Mouse (Mus musculus): Measurements from ENCODE around the gene Olfr221. TPM values are rescaled to one million over a fixed set of nuclear protein-coding genes. Genes with fewer than 3 reads are reported as not detected.

Olfr221 gene
- polyA plus RNA-seq, 1 experiment: not detected

GRCm38 (mm10) chr14:52044901-52045678 lies 2.8 kb upstream of the Olfr221 start:
- WGBS: 16% methylated on average over 8 of the region's 8 CpGs
- H3K27ac ChIP-seq (ENCODE audit: insufficient read depth, low read depth, low read length): no peak overlapping the region
- H3K4me3 ChIP-seq (ENCODE audit: insufficient read depth, low read depth, low read length): no peak overlapping the region
- H3K4me1 ChIP-seq (ENCODE audit: control insufficient read depth, insufficient read depth, low read length): peaks cover 8% of the 10 kb centered on the region
- TF ChIP-seq CTCF (IDR thresholded peaks at IDR 0.05; ENCODE audit: insufficient read depth, low read depth, low read length): no peak
- no peak for TF ChIP-seq POLR2A (IDR thresholded peaks at IDR 0.05; ENCODE audit: insufficient read depth, low read depth, low read length)

GRCm38 (mm10) chr14:52043446-52043845 lies 1.2 kb upstream of the Olfr221 start:
- 17% methylated on average over 6 of the region's 6 CpGs for WGBS
- Histone ChIP-seq H3K27ac (ENCODE audit: insufficient read depth, low read depth, low read length) (no peak overlapping the region), H3K4me1 (ENCODE audit: control insufficient read depth, insufficient read depth, low read length) (peaks cover 8% of the 10 kb centered on the region), H3K4me3 (ENCODE audit: insufficient read depth, low read depth, low read length) (no peak overlapping the region)
- TF ChIP-seq CTCF (IDR thresholded peaks at IDR 0.05; ENCODE audit: insufficient read depth, low read depth, low read length) (no peak), POLR2A (IDR thresholded peaks at IDR 0.05; ENCODE audit: insufficient read depth, low read depth, low read length) (no peak)

- Histone ChIP-seq H3K4me3 (ENCODE audit: insufficient read depth, low read depth, low read length) (no peak overlapping the region), H3K27ac (ENCODE audit: insufficient read depth, low read depth, low read length) (no peak overlapping the region), H3K4me1 (ENCODE audit: control insufficient read depth, insufficient read depth, low read length) (peaks cover 4% of the 10 kb centered on the region)
- TF ChIP-seq CTCF (IDR thresholded peaks at IDR 0.05; ENCODE audit: insufficient read depth, low read depth, low read length): no peak
- no peak for TF ChIP-seq POLR2A (IDR thresholded peaks at IDR 0.05; ENCODE audit: insufficient read depth, low read depth, low read length)
- 92% methylated on average over 5 of the region's 5 CpGs for WGBS
Measured at GRCm38 (mm10) chr14:52039332-52039731, 2.9 kb downstream of the Olfr221 start.

- Histone ChIP-seq H3K4me3 (ENCODE audit: insufficient read depth, low read depth, low read length) (no peak overlapping the region), H3K4me1 (ENCODE audit: control insufficient read depth, insufficient read depth, low read length) (no peaks in the 10 kb centered on the region), H3K27ac (ENCODE audit: insufficient read depth, low read depth, low read length) (no peak overlapping the region)
- TF ChIP-seq CTCF (IDR thresholded peaks at IDR 0.05; ENCODE audit: insufficient read depth, low read depth, low read length) (no peak), POLR2A (IDR thresholded peaks at IDR 0.05; ENCODE audit: insufficient read depth, low read depth, low read length) (no peak)
- WGBS: 92% methylated on average over 6 of the region's 6 CpGs
Measured at GRCm38 (mm10) chr14:52035926-52036325, 6.3 kb downstream of the Olfr221 start.

GRCm38 (mm10) chr14:52026342-52026741 lies 15.9 kb downstream of the Olfr221 start:
- no peak overlapping the region for H3K4me3 ChIP-seq (ENCODE audit: insufficient read depth, low read depth, low read length)
- no peak overlapping the region for H3K27ac ChIP-seq (ENCODE audit: insufficient read depth, low read depth, low read length)
- TF ChIP-seq POLR2A (IDR thresholded peaks at IDR 0.05; ENCODE audit: insufficient read depth, low read depth, low read length): no peak
- no peak for TF ChIP-seq CTCF (IDR thresholded peaks at IDR 0.05; ENCODE audit: insufficient read depth, low read depth, low read length)
- peaks cover 4% of the 10 kb centered on the region for H3K4me1 ChIP-seq (ENCODE audit: control insufficient read depth, insufficient read depth, low read length)
- WGBS: 82% methylated on average over 4 of the region's 4 CpGs

GRCm38 (mm10) chr14:52024133-52024532 lies 18.1 kb downstream of the Olfr221 start:
- H3K4me1 ChIP-seq (ENCODE audit: control insufficient read depth, insufficient read depth, low read length): peaks cover 5% of the 10 kb centered on the region
- TF ChIP-seq CTCF (IDR thresholded peaks at IDR 0.05; ENCODE audit: insufficient read depth, low read depth, low read length) (no peak), POLR2A (IDR thresholded peaks at IDR 0.05; ENCODE audit: insufficient read depth, low read depth, low read length) (no peak)
- no peak overlapping the region for H3K27ac ChIP-seq (ENCODE audit: insufficient read depth, low read depth, low read length)
- WGBS: 53% methylated on average over 2 of the region's 2 CpGs
- H3K4me3 ChIP-seq (ENCODE audit: insufficient read depth, low read depth, low read length): no peak overlapping the region

- no peak for TF ChIP-seq POLR2A (IDR thresholded peaks at IDR 0.05; ENCODE audit: insufficient read depth, low read depth, low read length)
- peak; percentile 53 for TF ChIP-seq CTCF (IDR thresholded peaks at IDR 0.05; ENCODE audit: insufficient read depth, low read depth, low read length)
- WGBS: 3% methylated on average over 23 of the region's 23 CpGs
- peaks cover 14% of the 10 kb centered on the region for H3K4me1 ChIP-seq (ENCODE audit: control insufficient read depth, insufficient read depth, low read length)
- peak overlapping the region; percentile 11 for H3K27ac ChIP-seq (ENCODE audit: insufficient read depth, low read depth, low read length)
- H3K4me3 ChIP-seq (ENCODE audit: insufficient read depth, low read depth, low read length): peak overlapping the region; percentile 14; the same call in 1 of the 2 replicates
Measured at GRCm38 (mm10) chr14:52022709-52023459, 19.4 kb downstream of the Olfr221 start.

GRCm38 (mm10) chr14:52022244-52022708 lies 20.0 kb downstream of the Olfr221 start:
- Histone ChIP-seq H3K27ac (ENCODE audit: insufficient read depth, low read depth, low read length) (no peak overlapping the region), H3K4me1 (ENCODE audit: control insufficient read depth, insufficient read depth, low read length) (peaks cover 14% of the 10 kb centered on the region), H3K4me3 (ENCODE audit: insufficient read depth, low read depth, low read length) (no peak overlapping the region)
- no peak for TF ChIP-seq POLR2A (IDR thresholded peaks at IDR 0.05; ENCODE audit: insufficient read depth, low read depth, low read length)
- no peak for TF ChIP-seq CTCF (IDR thresholded peaks at IDR 0.05; ENCODE audit: insufficient read depth, low read depth, low read length)
- WGBS: 56% methylated on average over 3 of the region's 3 CpGs

Data from olfactory bulb, adult 2 months (tissue).